Mouse (Mus musculus): Measurements from ENCODE around the gene Arhgef40. TPM values are rescaled to one million over a fixed set of nuclear protein-coding genes. Genes with fewer than 3 reads are reported as not detected.
"Not testable (repeated sequence)": the region's sequence is repeated elsewhere in the genome, so short reads cannot be mapped to it uniquely, and the experiment has no call there.

Arhgef40 gene
- polyA plus RNA-seq, 1 experiment from 2014 or later = 99.7 TPM

GRCm38 (mm10) chr14:52022709-52023459, 38.4 kb downstream of the Arhgef40 start:
- peak; percentile 91 for DNase-seq (ENCODE audit: low spot score)
- Histone ChIP-seq H3K4me1 (replicated peaks; ENCODE audit: control insufficient read depth, insufficient read depth, low read length) (peaks cover 19% of the 10 kb centered on the region), H3K9ac (ENCODE audit: low read length) (peak overlapping the region; percentile 52), H3K27me3 (ENCODE audit: control insufficient read depth, insufficient read depth, low read length) (no peaks in the 10 kb centered on the region), H3K36me3 (ENCODE audit: control insufficient read depth, insufficient read depth, low read length) (no peaks in the 10 kb centered on the region), H3K4me3 (ENCODE audit: low read depth, low read length) (peak overlapping the region; percentile 19; the same call in 1 of the 2 replicates), H3K27ac (ENCODE audit: low read depth, low read length) (peak overlapping the region; percentile 81), H3K4me2 (ENCODE audit: low read depth, low read length, severe bottlenecking) (peak overlapping the region; percentile 48), H3K9me3 (ENCODE audit: control insufficient read depth, low read length) (no peaks in the 10 kb centered on the region)
- peak; percentile 13 for ATAC-seq (replicated peaks; ENCODE audit: low FRiP score)
- WGBS = 2% methylated on average over 23 of the region's 23 CpGs

- Histone ChIP-seq H3K9ac (ENCODE audit: low read length) (no peak overlapping the region), H3K4me2 (ENCODE audit: low read depth, low read length, severe bottlenecking) (no peak overlapping the region), H3K36me3 (ENCODE audit: control insufficient read depth, insufficient read depth, low read length) (no peaks in the 10 kb centered on the region), H3K27ac (ENCODE audit: low read depth, low read length) (no peak overlapping the region), H3K4me1 (replicated peaks; ENCODE audit: control insufficient read depth, insufficient read depth, low read length) (peaks cover 11% of the 10 kb centered on the region), H3K4me3 (ENCODE audit: low read depth, low read length) (no peak overlapping the region), H3K27me3 (ENCODE audit: control insufficient read depth, insufficient read depth, low read length) (no peaks in the 10 kb centered on the region), H3K9me3 (ENCODE audit: control insufficient read depth, low read length) (no peaks in the 10 kb centered on the region)
- DNase-seq (ENCODE audit: low spot score) = no peak
- ATAC-seq (replicated peaks; ENCODE audit: low FRiP score) = no peak
- WGBS = 92% methylated on average over 2 of the region's 2 CpGs
Measured at GRCm38 (mm10) chr14:52024133-52024532, 39.6 kb downstream of the Arhgef40 start.

- Histone ChIP-seq H3K27me3 (ENCODE audit: control insufficient read depth, insufficient read depth, low read length) (no peaks in the 10 kb centered on the region), H3K4me2 (ENCODE audit: low read depth, low read length, severe bottlenecking) (no peak overlapping the region), H3K4me3 (ENCODE audit: low read depth, low read length) (no peak overlapping the region), H3K27ac (ENCODE audit: low read depth, low read length) (no peak overlapping the region), H3K9me3 (ENCODE audit: control insufficient read depth, low read length) (no peaks in the 10 kb centered on the region), H3K9ac (ENCODE audit: low read length) (no peak overlapping the region), H3K36me3 (ENCODE audit: control insufficient read depth, insufficient read depth, low read length) (no peaks in the 10 kb centered on the region), H3K4me1 (replicated peaks; ENCODE audit: control insufficient read depth, insufficient read depth, low read length) (peaks cover 5% of the 10 kb centered on the region)
- 92% methylated on average over 4 of the region's 4 CpGs for WGBS
- ATAC-seq (replicated peaks; ENCODE audit: low FRiP score) (no peak), DNase-seq (ENCODE audit: low spot score) (no peak)
Measured at GRCm38 (mm10) chr14:52026342-52026741, 41.8 kb downstream of the Arhgef40 start.

GRCm38 (mm10) chr14:52035926-52036325, 51.4 kb downstream of the Arhgef40 start:
- WGBS = 90% methylated on average over 6 of the region's 6 CpGs
- Histone ChIP-seq H3K4me3 (ENCODE audit: low read depth, low read length) (no peak overlapping the region), H3K9ac (ENCODE audit: low read length) (no peak overlapping the region), H3K27ac (ENCODE audit: low read depth, low read length) (no peak overlapping the region), H3K4me2 (ENCODE audit: low read depth, low read length, severe bottlenecking) (no peak overlapping the region), H3K27me3 (ENCODE audit: control insufficient read depth, insufficient read depth, low read length) (no peaks in the 10 kb centered on the region), H3K36me3 (ENCODE audit: control insufficient read depth, insufficient read depth, low read length) (no peaks in the 10 kb centered on the region), H3K4me1 (replicated peaks; ENCODE audit: control insufficient read depth, insufficient read depth, low read length) (no peaks in the 10 kb centered on the region), H3K9me3 (ENCODE audit: control insufficient read depth, low read length) (no peaks in the 10 kb centered on the region)
- DNase-seq (ENCODE audit: low spot score) = no peak
- ATAC-seq (replicated peaks; ENCODE audit: low FRiP score) = no peak

- no peak overlapping the region for H3K27ac ChIP-seq (ENCODE audit: low read depth, low read length)
- no peaks in the 10 kb centered on the region for H3K27me3 ChIP-seq (ENCODE audit: control insufficient read depth, insufficient read depth, low read length)
- no peak overlapping the region for H3K4me2 ChIP-seq (ENCODE audit: low read depth, low read length, severe bottlenecking)
- H3K4me1 ChIP-seq (replicated peaks; ENCODE audit: control insufficient read depth, insufficient read depth, low read length) = no peaks in the 10 kb centered on the region
- ATAC-seq (replicated peaks; ENCODE audit: low FRiP score) = no peak
- H3K36me3 ChIP-seq (ENCODE audit: control insufficient read depth, insufficient read depth, low read length) = no peaks in the 10 kb centered on the region
- WGBS = 87% methylated on average over 5 of the region's 5 CpGs
- H3K4me3 ChIP-seq (ENCODE audit: low read depth, low read length) = no peak overlapping the region
- no peak overlapping the region for H3K9ac ChIP-seq (ENCODE audit: low read length)
- H3K9me3 ChIP-seq (ENCODE audit: control insufficient read depth, low read length) = no peaks in the 10 kb centered on the region
- no peak for DNase-seq (ENCODE audit: low spot score)
Measured at GRCm38 (mm10) chr14:52039332-52039731, 54.8 kb downstream of the Arhgef40 start.

GRCm38 (mm10) chr14:52042359-52042758, 57.8 kb downstream of the Arhgef40 start, which contains the start of gene Olfr221:
TSS of gene Olfr221 (minus strand) at chr14:52042459.
- not testable (repeated sequence) for H3K9me3 ChIP-seq (ENCODE audit: control insufficient read depth, low read length); ATAC-seq (replicated peaks; ENCODE audit: low FRiP score); H3K4me1 ChIP-seq (replicated peaks; ENCODE audit: control insufficient read depth, insufficient read depth, low read length); H3K36me3 ChIP-seq (ENCODE audit: control insufficient read depth, insufficient read depth, low read length); H3K4me3 ChIP-seq (ENCODE audit: low read depth, low read length); H3K9ac ChIP-seq (ENCODE audit: low read length); H3K27ac ChIP-seq (ENCODE audit: low read depth, low read length); H3K27me3 ChIP-seq (ENCODE audit: control insufficient read depth, insufficient read depth, low read length); DNase-seq (ENCODE audit: low spot score); H3K4me2 ChIP-seq (ENCODE audit: low read depth, low read length, severe bottlenecking)
- WGBS = 62% methylated on average over 3 of the region's 3 CpGs

GRCm38 (mm10) chr14:52043446-52043845, 58.9 kb downstream of the Arhgef40 start:
- no peak for DNase-seq (ENCODE audit: low spot score)

GRCm38 (mm10) chr14:52044901-52045678, 60.6 kb downstream of the Arhgef40 start:
- DNase-seq (ENCODE audit: low spot score) = peak; percentile 61
- WGBS = 13% methylated on average over 8 of the region's 8 CpGs
- Histone ChIP-seq H3K27ac (ENCODE audit: low read depth, low read length) (no peak overlapping the region), H3K36me3 (ENCODE audit: control insufficient read depth, insufficient read depth, low read length) (no peaks in the 10 kb centered on the region), H3K4me3 (ENCODE audit: low read depth, low read length) (no peak overlapping the region), H3K4me1 (replicated peaks; ENCODE audit: control insufficient read depth, insufficient read depth, low read length) (no peaks in the 10 kb centered on the region), H3K4me2 (ENCODE audit: low read depth, low read length, severe bottlenecking) (no peak overlapping the region), H3K9me3 (ENCODE audit: control insufficient read depth, low read length) (no peaks in the 10 kb centered on the region), H3K9ac (ENCODE audit: low read length) (no peak overlapping the region), H3K27me3 (ENCODE audit: control insufficient read depth, insufficient read depth, low read length) (no peaks in the 10 kb centered on the region)
- 0 out of 2 replicates have a peak, but pooled peaks have one; percentile 60 for ATAC-seq (replicated peaks; ENCODE audit: low FRiP score)

More at GRCm38 (mm10) chr14:52043446-52043845, 58.9 kb downstream of the Arhgef40 start:
- no peak overlapping the region for H3K4me3 ChIP-seq (ENCODE audit: low read depth, low read length)
- no peak for ATAC-seq (replicated peaks; ENCODE audit: low FRiP score)
- H3K9ac ChIP-seq (ENCODE audit: low read length) = no peak overlapping the region
- 74% methylated on average over 6 of the region's 6 CpGs for WGBS
- H3K4me2 ChIP-seq (ENCODE audit: low read depth, low read length, severe bottlenecking) = no peak overlapping the region
- no peaks in the 10 kb centered on the region for H3K36me3 ChIP-seq (ENCODE audit: control insufficient read depth, insufficient read depth, low read length)
- no peak overlapping the region for H3K27ac ChIP-seq (ENCODE audit: low read depth, low read length)
- H3K9me3 ChIP-seq (ENCODE audit: control insufficient read depth, low read length) = no peaks in the 10 kb centered on the region
- no peaks in the 10 kb centered on the region for H3K27me3 ChIP-seq (ENCODE audit: control insufficient read depth, insufficient read depth, low read length)
- no peaks in the 10 kb centered on the region for H3K4me1 ChIP-seq (replicated peaks; ENCODE audit: control insufficient read depth, insufficient read depth, low read length)

Data from forebrain, embryonic 11.5 days (tissue).